Mouse (Mus musculus): ENCODE measurements at regions not wholly inside any gene's neighbourhood (a gene's known extent, or its start where the extent isn't known, plus 50 kb on each side); places are given as distances from the start of the nearest gene placed in this dataset.

GRCm38 (mm10) chr5:39557376-39558001 lies 197.8 kb downstream of the Hs3st1 start:
- DNase-seq (ENCODE audit: low spot score), result no peak

DNA sequence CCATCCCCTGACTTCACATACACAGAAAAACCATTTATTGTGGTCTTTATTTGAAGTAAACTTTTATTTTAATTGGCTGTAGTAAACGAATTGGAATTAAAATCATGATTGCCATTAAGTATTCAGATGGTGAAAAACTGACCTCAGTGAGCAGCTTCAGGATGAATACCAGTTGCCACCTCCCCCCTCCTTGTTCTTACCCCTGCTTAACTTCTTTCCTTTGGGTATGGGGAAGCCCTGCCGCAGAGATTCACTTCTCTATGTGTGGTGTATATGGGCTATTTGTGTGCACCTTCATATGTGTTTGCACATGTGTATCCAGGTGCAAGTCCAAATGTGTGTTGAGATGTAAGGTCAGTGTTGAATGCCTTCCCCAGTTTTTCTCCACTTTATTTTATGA lies 218.2 kb downstream of the Hs3st1 start:
- DNase-seq (ENCODE audit: low spot score), result no peak

GRCm38 (mm10) chr5:39536351-39536750 lies 218.9 kb downstream of the Hs3st1 start:
- no peak for DNase-seq (ENCODE audit: low spot score)

DNA sequence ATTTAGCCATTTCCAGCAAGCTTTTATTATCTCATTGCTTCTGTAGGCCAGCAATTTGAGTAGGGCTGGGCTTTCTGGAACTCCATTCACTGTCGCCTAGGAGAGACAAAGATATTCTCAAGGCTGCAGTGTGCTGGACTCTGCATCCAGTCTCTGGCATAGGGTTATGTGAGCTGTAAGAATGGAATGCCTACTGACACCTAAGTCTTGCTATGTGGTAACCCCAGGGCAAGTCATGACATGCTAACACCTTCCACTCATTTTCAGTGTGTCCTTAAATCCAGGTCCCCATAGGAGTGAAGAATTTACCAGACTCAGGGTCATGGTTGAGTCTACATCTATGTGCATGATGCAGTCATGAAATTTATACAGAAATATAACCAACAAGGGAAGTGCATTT lies 245.0 kb downstream of the Hs3st1 start:
- no peak for DNase-seq (ENCODE audit: low spot score)

- DNase-seq (ENCODE audit: low spot score), result no peak
These were observed 272.5 kb downstream of the Hs3st1 start for GRCm38 (mm10) chr5:39482756-39483155.

- no peak for DNase-seq (ENCODE audit: low spot score)
These were observed 297.2 kb downstream of the Hs3st1 start for GRCm38 (mm10) chr5:39458116-39458525.

GRCm38 (mm10) chr5:39453706-39454105 lies 301.6 kb downstream of the Hs3st1 start:
- no peak for DNase-seq (ENCODE audit: low spot score)

DNA sequence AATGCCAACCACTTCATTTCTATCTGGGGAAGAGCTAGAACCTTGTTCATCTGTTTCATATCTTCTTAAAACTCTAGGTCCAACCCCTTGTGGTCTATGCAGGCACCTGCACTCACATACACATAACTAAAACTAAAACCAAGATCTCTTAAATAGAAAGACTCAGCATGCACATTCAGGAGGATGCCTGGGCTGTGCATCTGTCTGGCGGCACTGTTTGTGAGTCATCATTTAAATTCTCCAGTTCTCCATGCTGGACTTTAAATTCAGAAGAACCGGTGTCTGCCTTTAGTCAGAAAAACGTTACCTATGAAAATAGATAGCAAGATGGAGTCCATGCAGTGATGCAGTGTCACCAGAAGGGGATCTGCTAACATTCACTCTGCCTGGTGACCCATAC lies 314.5 kb downstream of the Hs3st1 start:
- DNase-seq (ENCODE audit: low spot score), result no peak

- no peak for DNase-seq (ENCODE audit: low spot score)
These were observed 317.6 kb downstream of the Hs3st1 start for GRCm38 (mm10) chr5:39437463-39438201.

DNA sequence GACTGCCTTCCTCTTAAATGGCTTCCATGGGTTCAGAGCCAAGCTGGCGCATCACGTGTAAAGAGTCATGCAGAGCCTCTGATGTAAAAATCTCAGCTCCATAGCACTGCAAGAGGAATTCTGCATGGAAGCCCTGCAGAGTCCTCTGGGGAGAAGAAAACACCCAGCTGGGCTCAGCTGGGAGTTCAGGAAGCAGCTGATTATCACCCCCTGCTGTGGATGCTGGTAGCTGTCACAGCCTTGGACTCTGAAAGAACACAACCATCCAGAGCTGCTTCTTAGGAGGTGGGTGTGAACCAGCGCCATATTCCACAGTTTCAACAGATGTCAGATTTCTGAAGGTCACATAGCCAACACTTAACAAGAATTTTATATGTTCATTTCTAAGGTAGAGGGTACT lies 329.2 kb downstream of the Hs3st1 start:
- DNase-seq (ENCODE audit: low spot score), result no peak

GRCm38 (mm10) chr5:39423720-39424119 lies 331.6 kb downstream of the Hs3st1 start:
- no peak for DNase-seq (ENCODE audit: low spot score)

GRCm38 (mm10) chr5:39418795-39419194 lies 336.5 kb downstream of the Hs3st1 start:
- no peak for DNase-seq (ENCODE audit: low spot score)

- no peak for DNase-seq (ENCODE audit: low spot score)
These were observed 337.5 kb downstream of the Hs3st1 start for GRCm38 (mm10) chr5:39417845-39418154.

DNA sequence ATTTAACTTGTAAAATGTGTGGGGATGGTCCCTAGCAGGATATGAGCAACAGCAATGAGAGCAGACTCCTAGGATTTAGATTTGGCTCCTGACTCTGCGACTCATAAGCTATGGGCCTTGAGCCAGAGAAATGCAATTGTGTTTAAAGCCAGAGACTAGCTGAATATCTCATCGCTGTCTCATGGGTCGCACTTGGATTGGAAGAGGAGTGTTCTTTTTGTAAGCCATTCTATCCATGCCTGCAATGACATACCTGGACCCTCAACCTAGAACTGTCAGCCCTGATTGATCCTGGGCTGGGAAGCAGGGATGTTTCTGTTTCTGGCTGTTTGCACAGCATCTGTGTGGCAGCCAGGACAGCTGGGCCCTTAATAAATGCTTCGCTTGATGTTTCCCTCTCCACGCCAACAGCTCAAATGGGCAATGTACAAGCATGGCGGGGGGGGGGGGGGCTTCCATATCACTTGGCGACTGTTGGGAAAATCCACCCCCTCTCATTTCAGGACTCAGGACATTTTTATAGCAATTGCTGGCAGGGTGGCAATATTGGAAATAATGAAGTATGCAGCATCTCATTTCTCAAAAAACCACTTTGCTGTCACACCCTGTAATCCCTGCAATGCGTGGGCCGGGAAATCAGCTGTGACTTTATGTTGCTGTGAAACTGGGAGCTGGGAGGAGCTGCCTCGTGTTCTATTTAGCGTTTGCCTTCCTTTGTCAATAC lies 338.0 kb downstream of the Hs3st1 start:
- DNase-seq (ENCODE audit: low spot score), result no peak

DNA sequence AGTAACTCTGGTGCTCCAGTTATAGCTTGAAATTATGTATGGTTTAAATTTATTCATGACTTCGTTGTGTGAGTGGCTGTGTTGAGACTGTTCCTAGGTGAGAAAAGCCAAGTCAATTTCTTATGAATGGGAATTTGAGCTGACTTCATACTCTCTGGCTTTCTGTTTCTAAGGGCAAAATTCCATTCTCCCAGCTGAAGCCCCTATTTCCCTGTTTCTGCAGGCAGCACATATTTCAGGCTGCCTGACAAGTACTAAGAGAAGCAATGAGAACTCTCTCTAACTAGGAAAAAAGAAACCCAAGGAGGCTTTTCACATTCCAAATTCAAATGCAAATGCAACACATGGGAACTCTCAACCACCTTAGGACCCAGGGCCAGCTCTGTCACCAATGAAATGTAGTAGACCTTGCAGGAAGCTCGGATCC lies 338.7 kb downstream of the Hs3st1 start:
- no peak for DNase-seq (ENCODE audit: low spot score)

DNA sequence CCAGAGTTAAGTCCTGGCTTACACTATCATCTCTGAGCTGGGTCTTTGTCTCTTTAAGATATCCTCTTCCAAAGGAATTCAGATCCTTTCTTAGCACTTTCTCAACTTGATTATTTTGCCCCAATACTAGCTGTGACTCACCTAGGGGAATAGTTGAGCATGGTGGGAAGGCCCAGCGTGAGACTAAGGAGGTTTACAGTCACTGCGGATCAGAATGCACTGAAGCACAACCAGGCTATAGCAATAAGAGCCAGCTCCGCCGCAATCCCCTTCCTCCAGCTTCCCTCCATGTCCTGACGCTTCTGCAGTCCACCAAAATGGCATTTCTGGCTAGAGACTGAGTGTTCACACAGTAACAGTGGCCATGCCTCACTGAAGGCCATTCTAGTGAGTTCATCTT lies 342.5 kb downstream of the Hs3st1 start:
- no peak for DNase-seq (ENCODE audit: low spot score)

DNA sequence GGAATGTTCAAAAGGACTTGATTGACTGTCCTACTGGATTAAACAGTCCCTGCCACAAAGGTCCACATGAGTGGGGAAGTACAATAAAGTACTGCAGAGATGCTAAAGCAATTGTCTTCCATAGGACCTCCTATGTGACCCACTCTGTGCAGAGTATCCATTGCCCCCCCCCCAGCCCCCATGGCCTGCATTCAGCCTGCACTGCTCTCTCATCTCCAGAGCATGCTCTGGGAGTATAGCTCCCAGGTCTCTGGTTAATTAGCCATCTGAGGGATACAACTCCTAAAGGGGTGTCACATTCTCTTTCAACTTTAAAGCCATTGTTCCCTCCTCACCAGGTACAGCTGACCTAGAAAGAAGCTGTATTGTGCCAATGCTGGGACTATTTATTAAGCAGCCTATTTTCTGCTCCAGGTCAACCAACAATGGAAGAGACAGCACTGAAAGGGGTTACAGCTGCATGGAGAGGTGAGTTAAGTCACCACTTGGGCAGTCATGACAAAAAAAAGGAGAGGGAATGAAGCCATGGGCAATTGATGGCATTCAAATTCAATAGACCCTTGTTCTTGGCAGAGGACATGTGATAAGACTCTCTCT lies 364.8 kb downstream of the Hs3st1 start:
- DNase-seq (ENCODE audit: low spot score), result no peak

DNA sequence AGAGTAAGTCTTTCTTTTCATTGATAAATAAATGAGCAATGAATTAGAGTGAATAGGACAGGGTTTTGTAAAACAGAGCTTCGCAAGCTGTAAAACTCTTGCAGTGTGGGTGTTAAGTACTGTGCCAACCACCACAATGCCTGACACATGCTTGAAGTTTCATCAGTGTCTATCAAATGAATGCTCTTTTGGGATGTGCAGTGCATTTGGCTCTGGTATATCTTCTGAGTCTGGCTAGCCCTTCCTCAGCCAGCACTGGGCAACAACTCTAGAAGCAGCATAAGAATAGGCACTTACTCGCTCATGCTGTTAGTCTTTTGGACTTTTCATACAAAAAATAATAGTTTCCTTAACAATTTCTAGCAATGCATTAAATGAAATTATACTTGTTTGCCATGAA lies 370.9 kb downstream of the Hs3st1 start:
- no peak for DNase-seq (ENCODE audit: low spot score)

DNA sequence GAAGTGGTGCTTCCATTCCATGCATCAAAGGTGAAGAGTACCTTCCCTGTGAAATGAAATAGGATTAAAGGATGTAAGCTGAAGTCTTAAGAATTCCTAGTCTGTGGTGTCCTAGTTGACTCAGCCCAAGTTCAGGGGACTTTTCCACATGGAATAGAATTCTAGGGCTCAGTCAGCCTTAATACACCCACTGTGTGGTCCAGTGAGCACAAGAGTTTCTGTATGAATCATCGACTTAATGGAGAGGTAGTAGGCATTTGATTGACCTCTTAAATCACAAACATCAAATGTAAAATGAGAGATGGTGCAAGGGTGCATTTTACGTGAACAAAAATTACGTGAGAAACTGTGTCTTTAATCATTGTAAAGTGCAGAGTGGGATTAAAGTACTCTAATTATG lies 381.1 kb downstream of the Hs3st1 start:
- no peak for DNase-seq (ENCODE audit: low spot score)

GRCm38 (mm10) chr5:39348680-39349079 lies 406.6 kb downstream of the Hs3st1 start:
- DNase-seq (ENCODE audit: low spot score), result no peak

DNA sequence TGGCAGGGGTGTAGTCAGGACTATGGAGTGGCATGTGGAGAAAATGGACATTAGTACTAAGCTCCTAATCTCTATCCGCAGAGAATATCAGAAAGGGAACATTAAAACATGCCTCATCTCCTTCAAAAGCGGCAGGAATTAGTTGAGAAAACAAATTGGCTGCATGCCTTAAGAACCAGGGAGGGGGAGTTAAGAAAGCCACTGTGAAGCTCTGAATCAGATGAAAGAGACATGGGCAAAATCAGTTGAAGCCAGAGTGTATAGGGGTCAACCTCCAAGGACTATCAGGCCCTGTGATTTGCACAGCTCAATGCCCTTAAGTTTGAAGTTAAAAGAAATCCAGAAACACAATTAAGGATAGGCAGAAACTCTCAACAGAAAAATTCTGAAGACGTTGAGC lies 408.3 kb downstream of the Hs3st1 start:
- no peak for DNase-seq (ENCODE audit: low spot score)

DNA sequence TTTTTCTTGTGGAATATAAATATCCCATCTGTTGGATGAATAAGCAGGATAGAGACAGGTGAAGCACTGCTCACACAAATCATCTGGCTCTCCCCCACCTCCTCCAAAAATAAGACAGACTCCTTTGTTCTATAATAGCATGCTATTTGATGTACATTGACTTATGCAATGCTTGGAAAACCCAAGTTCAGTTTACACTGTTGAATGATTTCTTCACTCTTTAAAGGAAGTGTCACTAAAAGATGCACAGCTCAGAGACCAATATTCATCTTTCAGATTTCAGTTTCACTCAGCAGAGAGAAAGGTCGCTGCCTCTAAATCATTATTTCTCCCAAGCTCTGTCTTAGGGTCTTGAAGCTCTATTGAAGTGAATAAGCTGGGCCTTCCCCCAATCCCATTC lies 417.4 kb downstream of the Hs3st1 start:
- DNase-seq (ENCODE audit: low spot score), result no peak

- no peak for DNase-seq (ENCODE audit: low spot score)
These were observed 418.7 kb downstream of the Hs3st1 start for GRCm38 (mm10) chr5:39336484-39336985.

Data from ovary, postnatal 14 days (tissue).